Mouse (Mus musculus) limb, embryonic 11.5 days (tissue): ENCODE measurements at regions not wholly inside any gene's neighbourhood (a gene's known extent, or its start where the extent isn't known, plus 50 kb on each side); places are given as distances from the start of the nearest gene placed in this dataset.

Experiments used
- ATAC-seq: fragments of 200-750 bp; cut with Nextera tagmentation; 2 replicates; pipeline ENCODE4 v1.8.0; 2017; ENCODE audit warnings: low read depth; ENCODE audit not compliant: insufficient number of reproducible peaks, low FRiP score, low TSS enrichment
- DNase-seq: peaks from one replicate; pipeline ENCODE4 v3.0.0-alpha.2; 2015; ENCODE audit warnings: low spot score
- H3K27ac ChIP-seq: fragments of 300-500 bp; sonication (generic); replicated peaks from 2 replicates; pipeline ENCODE4 v1.5.1; 2014; ENCODE audit warnings: low read depth, mild to moderate bottlenecking, low read length
- H3K27me3 ChIP-seq: fragments of 300-500 bp; sonication (generic); 2 replicates; pipeline ENCODE4 v1.6.1; 2014; ENCODE audit warnings: mild to moderate bottlenecking, low read length, mixed read lengths; ENCODE audit not compliant: control insufficient read depth, insufficient read depth
- H3K36me3 ChIP-seq: fragments of 300-500 bp; sonication (generic); 2 replicates; pipeline ENCODE4 v1.6.1; 2014; ENCODE audit warnings: mild to moderate bottlenecking, low read length, moderate library complexity, mixed read lengths; ENCODE audit not compliant: control insufficient read depth, insufficient read depth
- H3K4me1 ChIP-seq: fragments of 300-500 bp; sonication (generic); 2 replicates; pipeline ENCODE4 v1.6.1; 2014; ENCODE audit warnings: low read length, mixed read lengths; ENCODE audit not compliant: control insufficient read depth, insufficient read depth
- H3K4me2 ChIP-seq: fragments of 300-500 bp; sonication (generic); 2 replicates; pipeline ENCODE4 v1.6.1; 2014; ENCODE audit warnings: low read depth, mild to moderate bottlenecking, moderate library complexity; ENCODE audit not compliant: severe bottlenecking
- H3K4me3 ChIP-seq: fragments of 300-500 bp; sonication (generic); 2 replicates; pipeline ENCODE4 v1.5.1; 2014; ENCODE audit warnings: low read depth, low read length
- H3K9ac ChIP-seq: fragments of 300-500 bp; sonication (generic); 2 replicates; pipeline ENCODE4 v1.6.1; 2014; ENCODE audit warnings: mild to moderate bottlenecking, low read length
- H3K9me3 ChIP-seq: fragments of 300-500 bp; sonication (generic); 2 replicates; pipeline ENCODE4 v1.6.1; 2016; ENCODE audit warnings: low read length; ENCODE audit not compliant: control insufficient read depth
- WGBS: fragments of 180-500 bp; shearing (Covaris S2); extraction: QIAGEN DNeasy Blood & Tissue Kit; methylation state at CpG from one replicate; pipeline ENCODE4 v1.1.7; 2014; 5-methylcytosine and 5-hydroxymethylcytosine counted together

DNA sequence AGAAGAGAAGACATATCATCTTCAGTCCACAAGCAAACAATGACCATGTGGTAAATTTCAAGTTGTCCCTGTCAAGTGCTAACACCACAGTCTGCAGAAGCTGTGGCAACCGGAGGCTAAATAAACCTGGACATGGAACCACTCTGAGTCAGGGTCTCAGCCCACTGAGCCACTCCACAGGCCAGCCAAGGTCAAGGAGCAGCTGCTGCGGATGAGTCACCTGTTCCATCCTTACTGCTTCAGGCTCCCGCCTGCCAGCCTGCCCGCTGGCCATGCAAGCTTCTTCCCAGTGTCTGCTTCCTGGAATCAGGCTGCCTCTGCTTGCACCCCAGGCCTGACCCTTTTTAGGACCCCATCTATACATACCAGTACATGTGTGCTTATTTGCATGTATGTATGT lies 319.8 kb downstream of the 1700129C05Rik start:
- Histone ChIP-seq H3K27ac (no peak overlapping the region), H3K36me3 (no peaks in the 10 kb centered on the region), H3K27me3 (no peaks in the 10 kb centered on the region), H3K4me2 (no peak overlapping the region), H3K4me1 (no peaks in the 10 kb centered on the region), H3K9me3 (no peaks in the 10 kb centered on the region), H3K4me3 (no peak overlapping the region), H3K9ac (no peak overlapping the region)
- ATAC-seq (no peak), DNase-seq (no peak)
- WGBS, result 72% methylated on average over 4 of the region's 4 CpGs

DNA sequence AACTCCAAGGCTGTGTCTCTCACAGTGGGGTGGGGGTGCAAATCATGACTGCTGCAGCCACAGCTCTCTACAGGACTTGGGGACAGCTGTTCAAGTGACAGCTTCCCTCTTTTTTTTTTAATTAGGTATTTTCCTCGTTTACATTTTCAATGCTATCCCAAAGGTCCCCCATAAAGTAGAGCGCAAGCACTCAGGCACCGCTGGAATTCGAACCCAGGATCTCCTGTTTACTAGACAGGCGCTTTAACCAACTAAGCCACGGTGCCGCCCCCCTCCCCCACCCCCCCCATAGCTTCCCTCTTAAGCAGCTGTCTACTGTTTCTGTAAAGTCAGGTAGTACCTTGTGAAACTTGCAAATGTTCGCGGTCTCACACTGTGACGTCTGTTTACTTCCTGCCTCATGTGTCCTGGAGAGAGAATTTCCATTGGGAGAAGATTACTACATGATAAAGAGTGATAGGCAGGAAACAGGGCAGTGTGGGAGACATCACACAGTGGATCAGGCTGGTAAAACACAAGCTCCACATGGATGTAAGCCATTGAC lies 324.7 kb downstream of the 1700129C05Rik start:
- Histone ChIP-seq H3K9me3 (no peaks in the 10 kb centered on the region), H3K4me3 (no peak overlapping the region), H3K27me3 (no peaks in the 10 kb centered on the region), H3K4me1 (no peaks in the 10 kb centered on the region), H3K4me2 (no peak overlapping the region), H3K27ac (no peak overlapping the region), H3K9ac (no peak overlapping the region), H3K36me3 (no peaks in the 10 kb centered on the region)
- no peak for DNase-seq
- WGBS, result 80% methylated on average over 10 of the region's 10 CpGs
- ATAC-seq, result no peak

DNA sequence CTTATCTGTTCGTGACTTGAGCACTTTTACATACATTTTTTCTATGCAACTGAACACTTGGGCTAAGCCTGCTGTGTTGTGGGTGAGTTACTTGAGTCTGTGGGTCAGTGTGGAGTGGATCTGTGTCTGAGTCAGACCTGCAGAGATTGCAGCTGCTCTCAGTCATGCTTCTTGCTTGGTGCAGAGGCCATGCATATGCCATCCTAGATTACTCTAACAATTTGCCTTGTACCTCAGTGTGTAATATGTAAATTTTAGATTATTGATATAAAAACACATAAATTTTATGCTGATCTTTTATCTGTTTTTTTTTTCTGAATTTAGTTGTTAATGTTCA lies 326.2 kb downstream of the 1700129C05Rik start:
- H3K9ac ChIP-seq, result no peak overlapping the region
- no peaks in the 10 kb centered on the region for H3K36me3 ChIP-seq
- ATAC-seq, result no peak
- H3K27ac ChIP-seq, result no peak overlapping the region
- H3K9me3 ChIP-seq, result no peaks in the 10 kb centered on the region
- H3K27me3 ChIP-seq, result no peaks in the 10 kb centered on the region
- H3K4me2 ChIP-seq, result no peak overlapping the region
- 75% methylated on average over 1 of the region's 1 CpGs for WGBS
- no peaks in the 10 kb centered on the region for H3K4me1 ChIP-seq
- no peak for DNase-seq
- no peak overlapping the region for H3K4me3 ChIP-seq

DNA sequence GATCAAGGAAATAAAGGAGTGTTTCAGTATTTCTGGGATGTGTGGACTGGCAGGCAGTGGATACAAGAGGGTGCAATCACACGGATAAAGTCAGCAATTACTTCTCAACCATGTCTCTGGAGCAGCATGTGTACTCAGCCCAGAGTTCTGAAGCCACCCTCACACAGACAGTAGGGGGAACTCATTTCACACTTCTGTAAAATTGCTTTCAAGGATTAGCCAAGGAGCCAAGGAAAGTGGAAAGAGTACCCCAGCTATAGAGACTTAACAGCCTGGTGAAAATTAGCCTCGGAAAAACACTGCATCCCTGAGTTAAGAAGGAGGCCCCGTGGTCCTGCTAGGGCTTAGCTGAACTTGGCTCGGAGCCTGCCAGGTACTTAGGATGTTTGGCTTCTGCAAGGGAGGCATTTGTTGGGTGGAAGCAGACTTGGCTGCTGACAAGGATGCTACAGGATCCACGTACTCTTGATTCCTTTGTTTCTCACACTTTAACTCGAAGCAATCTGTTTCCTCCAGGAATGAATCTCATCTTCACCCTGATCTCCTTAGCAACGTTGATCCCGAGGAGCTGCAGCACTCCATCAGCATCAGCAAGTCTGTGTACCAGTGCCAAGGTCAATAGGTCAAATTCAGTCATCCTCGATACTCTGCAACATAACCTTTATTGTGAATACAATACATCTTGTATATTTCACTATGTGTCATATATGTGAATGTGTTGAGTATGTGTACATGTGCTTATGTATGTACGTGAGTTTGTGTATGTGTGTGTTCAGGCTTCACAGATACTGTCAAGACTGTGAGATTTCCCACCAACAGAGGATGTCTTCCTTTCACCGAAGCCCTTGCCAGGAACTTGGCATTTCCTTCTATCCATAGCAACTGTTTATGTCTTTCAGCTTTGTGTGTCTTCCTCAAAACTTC lies 326.8 kb downstream of the 1700129C05Rik start:
- no peak overlapping the region for H3K9ac ChIP-seq
- no peaks in the 10 kb centered on the region for H3K27me3 ChIP-seq
- H3K36me3 ChIP-seq, result no peaks in the 10 kb centered on the region
- H3K4me3 ChIP-seq, result no peak overlapping the region
- no peaks in the 10 kb centered on the region for H3K4me1 ChIP-seq
- no peak overlapping the region for H3K4me2 ChIP-seq
- H3K9me3 ChIP-seq, result no peaks in the 10 kb centered on the region
- 63% methylated on average over 11 of the region's 11 CpGs for WGBS
- ATAC-seq (no peak), DNase-seq (no peak)
- H3K27ac ChIP-seq, result no peak overlapping the region

DNA sequence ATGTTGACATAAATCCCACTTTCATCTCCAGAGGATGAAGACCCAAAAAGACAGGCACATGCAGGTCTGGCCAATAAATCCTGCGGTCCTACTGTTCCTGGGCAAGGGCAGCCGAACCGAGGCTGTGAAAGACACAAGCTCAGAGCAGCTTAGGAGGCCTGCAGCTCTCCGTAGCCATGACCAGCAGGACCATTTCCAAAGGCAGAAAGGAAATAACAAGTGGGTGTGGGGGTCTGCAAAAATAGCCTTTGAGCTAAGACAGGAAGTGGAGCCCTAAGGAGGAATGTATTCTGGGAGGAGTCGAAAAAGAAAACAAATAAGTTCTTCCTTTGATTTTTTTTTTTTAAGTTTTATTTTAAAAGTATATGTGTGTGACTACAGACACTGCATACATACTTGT lies 330.1 kb downstream of the 1700129C05Rik start:
- H3K27me3 ChIP-seq, result no peaks in the 10 kb centered on the region
- WGBS, result 60% methylated on average over 5 of the region's 5 CpGs
- no peaks in the 10 kb centered on the region for H3K4me1 ChIP-seq
- ATAC-seq (no peak), DNase-seq (no peak)
- no peak overlapping the region for H3K4me2 ChIP-seq
- no peaks in the 10 kb centered on the region for H3K36me3 ChIP-seq
- no peak overlapping the region for H3K9ac ChIP-seq
- no peak overlapping the region for H3K27ac ChIP-seq
- no peak overlapping the region for H3K4me3 ChIP-seq
- no peaks in the 10 kb centered on the region for H3K9me3 ChIP-seq

DNA sequence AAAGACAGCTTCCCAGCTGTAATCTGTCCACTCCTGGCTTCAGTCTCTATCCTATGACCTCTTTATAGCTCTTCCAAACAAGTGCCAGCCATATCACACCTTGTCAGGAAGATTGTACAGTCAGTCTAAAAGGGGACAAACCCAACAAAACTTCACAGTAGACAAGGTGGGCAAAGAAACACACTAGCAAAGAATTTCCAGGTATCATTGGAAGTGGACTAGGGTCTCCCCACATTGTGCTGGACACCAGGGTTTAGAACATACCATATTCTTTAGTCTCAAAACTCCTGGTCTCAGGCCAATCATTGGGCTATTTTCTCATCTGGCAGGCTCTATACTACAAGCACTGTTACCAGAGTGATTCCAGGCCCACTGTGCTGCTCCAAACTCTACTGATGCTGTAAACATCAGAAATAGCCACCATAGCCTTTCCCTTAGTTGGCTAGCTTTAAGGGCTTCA lies 341.3 kb downstream of the 1700129C05Rik start:
- no peak overlapping the region for H3K4me2 ChIP-seq
- no peaks in the 10 kb centered on the region for H3K36me3 ChIP-seq
- H3K9ac ChIP-seq, result no peak overlapping the region
- H3K4me3 ChIP-seq, result no peak overlapping the region
- no peak overlapping the region for H3K27ac ChIP-seq
- no peaks in the 10 kb centered on the region for H3K9me3 ChIP-seq
- no peaks in the 10 kb centered on the region for H3K4me1 ChIP-seq
- H3K27me3 ChIP-seq, result no peaks in the 10 kb centered on the region
- no peak for DNase-seq
- ATAC-seq, result no peak

DNA sequence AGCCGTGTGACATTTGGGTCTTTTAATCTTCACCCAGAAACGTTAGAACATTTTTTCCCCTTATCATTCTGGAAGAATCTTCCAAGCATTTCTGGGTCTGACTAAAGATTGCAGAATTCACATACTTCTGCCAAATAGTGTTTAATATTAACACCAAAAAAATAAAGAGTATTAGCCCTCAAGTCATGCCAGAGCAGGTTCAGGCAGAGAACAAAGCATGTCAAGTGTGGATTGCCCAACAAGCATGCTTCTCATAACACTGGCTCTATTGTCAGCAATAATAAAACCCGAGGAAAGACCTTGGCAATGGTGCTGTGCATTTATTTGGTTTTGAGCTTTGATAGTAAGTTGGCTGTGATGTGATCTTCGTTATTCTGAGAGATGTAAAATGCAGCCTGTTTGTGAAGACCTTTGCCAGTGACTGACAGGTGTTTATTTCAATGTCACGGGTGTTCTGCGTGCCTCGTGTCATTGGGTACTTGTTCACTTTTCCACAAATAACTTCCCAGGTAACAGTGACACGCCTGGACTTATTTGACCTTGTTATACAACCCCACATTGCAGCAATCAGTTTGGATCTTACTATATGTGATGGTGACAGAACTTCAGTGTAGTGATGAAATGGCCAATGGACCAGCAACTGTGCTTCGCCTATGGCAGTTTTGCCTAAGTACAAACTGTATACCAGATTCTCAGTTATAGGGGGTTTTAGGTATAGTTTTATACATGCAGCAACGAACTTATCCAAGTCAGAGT lies 354.3 kb downstream of the 1700129C05Rik start:
- ATAC-seq (no peak), DNase-seq (no peak)
- H3K27ac ChIP-seq, result no peak overlapping the region
- H3K36me3 ChIP-seq, result no peaks in the 10 kb centered on the region
- H3K4me3 ChIP-seq, result no peak overlapping the region
- H3K9me3 ChIP-seq, result no peaks in the 10 kb centered on the region
- H3K27me3 ChIP-seq, result no peaks in the 10 kb centered on the region
- H3K4me2 ChIP-seq, result no peak overlapping the region
- 87% methylated on average over 10 of the region's 10 CpGs for WGBS
- H3K4me1 ChIP-seq, result no peaks in the 10 kb centered on the region
- no peak overlapping the region for H3K9ac ChIP-seq

DNA sequence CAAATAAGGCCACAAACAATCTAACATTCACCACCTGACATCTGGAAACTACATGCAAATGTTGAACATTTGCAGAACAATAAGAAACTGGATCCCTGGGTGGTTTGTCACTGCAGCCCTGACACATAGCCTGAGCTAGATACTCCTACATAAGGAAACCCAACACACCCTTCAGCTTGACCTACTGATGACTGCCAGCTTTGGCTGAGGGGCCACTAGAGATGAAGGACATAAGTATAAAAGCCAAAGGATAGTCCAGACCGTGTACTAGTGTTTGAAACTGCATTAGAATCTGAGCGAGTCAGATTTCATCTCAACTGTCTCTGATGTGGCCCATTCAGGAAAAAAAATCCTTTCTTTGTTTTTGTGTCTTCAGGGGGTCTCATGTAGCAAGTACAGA lies 355.1 kb downstream of the 1700129C05Rik start:
- Histone ChIP-seq H3K9ac (no peak overlapping the region), H3K27ac (no peak overlapping the region), H3K4me1 (no peaks in the 10 kb centered on the region), H3K4me2 (no peak overlapping the region), H3K27me3 (no peaks in the 10 kb centered on the region), H3K36me3 (no peaks in the 10 kb centered on the region), H3K9me3 (no peaks in the 10 kb centered on the region), H3K4me3 (no peak overlapping the region)
- ATAC-seq (no peak), DNase-seq (no peak)
- WGBS, result 80% methylated on average over 2 of the region's 2 CpGs
